Comparison of ENCODE assay signal across 19 mouse cellular contexts in the genomic region with DNA sequence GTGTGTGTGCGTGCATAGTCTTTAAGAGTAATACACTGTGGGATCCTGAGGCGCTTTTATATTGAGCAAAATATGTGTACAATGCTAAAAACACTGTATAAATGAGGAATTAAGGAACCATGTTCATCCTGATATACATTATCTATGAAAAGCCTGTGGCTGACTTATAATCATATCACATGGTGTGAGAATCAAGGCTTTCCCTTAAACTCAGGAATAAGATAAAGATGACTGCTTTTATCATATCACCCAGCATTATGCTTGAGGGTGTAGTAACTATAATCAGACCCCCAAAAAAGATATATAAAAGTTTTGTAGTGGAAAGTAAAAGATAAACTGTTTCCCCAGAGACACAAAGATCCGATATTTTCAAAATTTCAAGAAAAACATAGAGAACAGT. TPM values are rescaled to one million over a fixed set of nuclear protein-coding genes. Genes with fewer than 3 reads are reported as not detected.
DNase-seq lines count a peak whose midpoint lies in the region; TF ChIP-seq lines count a peak whose summit lies in the region.
"Had no signal": no experiment of that assay in that cellular context is flagged by ENCODE, and none has a peak within 500 bp of the region (broad histone marks: within the 10 kb centered on the region; RNA-seq: fewer than 3 reads in every experiment).

No protein-coding gene starts in this region.

- no peak for TF ChIP-seq RAD21 in MEL (IDR thresholded peaks at IDR 0.05; ENCODE audit: low read depth, low read length)

- no peak for TF ChIP-seq CTCF in MEL (IDR thresholded peaks at IDR 0.05 in 2 of 3, conservative IDR thresholded peaks at IDR 0.05 in 1 of 3; ENCODE audit: control insufficient read depth in 1 of 3, insufficient read depth in 1 of 3, low read depth in 2 of 3, low read length in 3 of 3, poor library complexity in 1 of 3, severe bottlenecking in 1 of 3)

- H3K36me3 ChIP-seq in MEL (ENCODE audit: control insufficient read depth in 1 of 2, insufficient read depth in 2 of 2, low read length in 2 of 2), result no peaks in the 10 kb centered on the region
- H3K36me3 ChIP-seq: G1E had no signal

- no peak for TF ChIP-seq POLR2A in MEL (IDR thresholded peaks at IDR 0.05; ENCODE audit: control insufficient read depth in 1 of 2, insufficient read depth in 1 of 2, low read depth in 1 of 2, low read length in 2 of 2, poor library complexity in 1 of 2)

- no peaks in the 10 kb centered on the region for H3K4me1 ChIP-seq in MEL (ENCODE audit: control insufficient read depth in 1 of 2, insufficient read depth in 2 of 2, low read length in 2 of 2)

- peak; percentile 41 to 43; a peak in 2 of 4 replicates for TF ChIP-seq EP300 in MEL (IDR thresholded peaks at IDR 0.05; ENCODE audit: low read depth in 1 of 2, low read length in 2 of 2)

- no peak overlapping the region for H3K4me3 ChIP-seq in MEL (ENCODE audit: control insufficient read depth in 1 of 2, insufficient read depth in 1 of 2, low read depth in 2 of 2, low read length in 2 of 2)

- no peaks in the 10 kb centered on the region for H3K27me3 ChIP-seq in MEL (ENCODE audit: control insufficient read depth in 1 of 2, insufficient read depth in 2 of 2, low read length in 2 of 2)
- H3K27me3 ChIP-seq: CH12.LX had no signal

- no peaks in the 10 kb centered on the region for H3K79me2 ChIP-seq in MEL (ENCODE audit: control insufficient read depth, insufficient read depth, low read length, poor library complexity)

- no peak overlapping the region for H3K27ac ChIP-seq in MEL (ENCODE audit: control insufficient read depth, low read depth, low read length)

- H3K9me3 ChIP-seq in MEL (replicated peaks; ENCODE audit: insufficient read depth, low read length), result no peaks in the 10 kb centered on the region
- H3K9me3 ChIP-seq: G1E had no signal

- no peak overlapping the region for H3K9ac ChIP-seq in MEL (ENCODE audit: control insufficient read depth, low read depth, low read length, poor library complexity, severe bottlenecking)

- peak; percentile 2 for DNase-seq in MEL (ENCODE audit: low read depth, low spot score)
- DNase-seq in cerebellum, adult 11-12 months, result no peak
- DNase-seq: adrenal gland, adult 2 months; adrenal gland, adult 8-10 months; adrenal gland, postnatal 10 days; adrenal gland, postnatal 14 days; adrenal gland, postnatal 25 days; adrenal gland, postnatal 36 days; B cell, adult 2 months; cerebellum, adult 11 months; cerebellum, adult 18-20 months; cerebellum, adult 2 months; cerebellum, adult 8-10 months; cerebellum, adult 9-10 months had no signal

TF ChIP-seq in MEL, 35 proteins besides CTCF, POLR2A, EP300 and RAD21:
- TF ChIP-seq RCOR1 (IDR thresholded peaks at IDR 0.05; ENCODE audit: low read depth, low read length) (peak; percentile 63), ZC3H11A (IDR thresholded peaks at IDR 0.05; ENCODE audit: low read depth, low read length) (no peak), TCF12 (IDR thresholded peaks at IDR 0.05; ENCODE audit: low read depth, low read length) (0 out of 2 replicates have a peak, but pooled peaks have one; percentile 20), MEF2A (IDR thresholded peaks at IDR 0.05; ENCODE audit: extremely low read depth, insufficient replicate concordance, low read depth, low read length, poor library complexity, severe bottlenecking) (no peak), JUND (IDR thresholded peaks at IDR 0.05; ENCODE audit: low read depth, low read length) (no peak), MYC (IDR thresholded peaks at IDR 0.05; ENCODE audit: low read depth, low read length) (no peak), POLR2AphosphoS5 (IDR thresholded peaks at IDR 0.05; ENCODE audit: borderline replicate concordance, low read depth, low read length) (no peak), GATA1 (IDR thresholded peaks at IDR 0.05; ENCODE audit: low read depth, low read length) (0 out of 2 replicates have a peak, but pooled peaks have one; percentile 51), POLR2AphosphoS2 (IDR thresholded peaks at IDR 0.05; ENCODE audit: low read length) (no peak), USF2 (IDR thresholded peaks at IDR 0.05; ENCODE audit: borderline replicate concordance in 1 of 2, insufficient read depth in 1 of 2, low read depth in 1 of 2, low read length in 2 of 2) (no peak)

RNA-seq across cellular contexts. Expression of a gene that starts 39.0 kb away (rescaled TPM):
- not detected in 2 replicates for total RNA-seq in MEL (2012; rRNA removed)
- polyA plus RNA-seq in MEL (2012; ENCODE audit: insufficient read depth in 1 of 2, insufficient read length in 2 of 2, low read depth in 1 of 2, low replicate concordance in 2 of 2, missing spikeins in 1 of 2), result not detected
- total RNA-seq: adrenal gland, postnatal 14 days; adrenal gland, postnatal 25 days; adrenal gland, postnatal 36 days; CH12.LX; ES-E14; G1E had no signal
- polyA plus RNA-seq: adrenal gland, adult 2 months; C2C12; G1E; Patski had no signal
